Mouse (Mus musculus) gastrocnemius, postnatal 25 days (tissue): Measurements from ENCODE around the gene Rpl36. TPM values are rescaled to one million over a fixed set of nuclear protein-coding genes. Genes with fewer than 3 reads are reported as not detected.
"Not testable (repeated sequence)": the region's sequence is repeated elsewhere in the genome, so short reads cannot be mapped to it uniquely, and the experiment has no call there.

Source experiments
- DNase-seq: peaks from one replicate; pipeline ENCODE4 v3.0.0; 2022
- total RNA-seq, 2 experiments: library from RNA; stranded (reverse); gene quantifications; 1 replicate in 1 of 2; 2 replicates in 1 of 2; pipeline ENCODE4 v1.2.3; 2021

Rpl36 gene
- total RNA-seq, 2 experiments from 2014 or later, result 502 to 523 TPM

GRCm38 (mm10) chr17:56608699-56609098, 4.5 kb upstream of the Rpl36 start:
- no peak for DNase-seq

DNA sequence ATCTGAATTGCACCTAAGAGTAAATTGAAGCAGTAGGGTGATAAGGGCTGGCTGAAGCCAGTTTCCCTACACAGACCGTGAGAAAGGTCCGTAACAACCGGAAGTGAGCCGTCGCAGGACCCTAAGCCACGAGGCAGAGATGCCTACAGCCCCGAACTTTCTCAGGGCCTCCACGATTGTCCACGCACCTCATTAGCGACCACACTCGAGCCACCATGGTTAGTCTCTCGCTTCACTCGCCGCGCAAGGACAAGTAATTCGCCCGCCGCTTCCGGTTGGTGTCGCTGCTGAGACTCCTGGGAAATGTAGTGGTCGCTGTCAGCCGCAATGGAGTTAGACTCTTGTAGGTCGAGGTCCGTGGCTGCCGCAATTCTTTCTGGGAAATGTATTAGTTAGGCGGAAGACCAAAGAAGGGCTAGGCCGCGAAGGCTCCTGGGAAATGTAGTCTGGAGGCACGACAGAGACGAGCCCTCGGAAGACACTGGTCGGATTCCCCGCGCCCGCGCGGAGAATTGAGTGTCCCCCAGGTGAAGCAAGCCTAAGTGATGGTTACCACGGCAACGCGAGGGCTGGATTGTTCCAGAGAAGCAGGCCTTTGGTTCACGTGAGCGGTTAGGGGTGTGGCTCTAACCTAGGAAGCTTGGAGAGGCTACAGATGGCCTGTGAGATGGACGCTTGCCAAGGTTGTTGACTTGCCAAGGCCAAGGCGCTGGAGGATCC, 3.6 kb upstream of the Rpl36 start, which contains the start of gene 2410015M20Rik:
Gene 2410015M20Rik (minus strand): TSS at position 320 of the 720 bp plus-strand sequence.
- peak; percentile 93 for DNase-seq

- no peak for DNase-seq
Observed at GRCm38 (mm10) chr17:56611323-56611722, 1.9 kb upstream of the Rpl36 start.

GRCm38 (mm10) chr17:56611861-56612564, 1.2 kb upstream of the Rpl36 start:
- DNase-seq, result no peak

DNA sequence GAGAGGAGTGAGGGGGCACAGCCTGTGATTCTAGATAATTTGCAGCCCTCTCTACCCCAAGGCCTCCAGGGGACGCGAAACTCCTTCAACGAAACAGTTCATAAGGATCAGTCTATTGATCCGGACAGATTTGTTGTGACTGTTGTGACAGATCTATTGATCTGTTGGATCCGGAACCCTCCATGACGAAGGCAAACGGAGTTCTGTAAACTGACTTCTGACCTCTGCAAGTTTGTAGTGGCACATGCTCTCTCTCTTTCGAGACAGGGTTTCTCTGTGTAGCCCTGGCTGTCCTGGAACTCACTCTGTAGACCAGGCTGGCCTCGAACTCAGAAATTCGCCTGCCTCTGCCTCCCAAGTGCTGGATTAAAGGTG, 664 bp upstream of the Rpl36 start:
- not testable (repeated sequence) for DNase-seq

DNA sequence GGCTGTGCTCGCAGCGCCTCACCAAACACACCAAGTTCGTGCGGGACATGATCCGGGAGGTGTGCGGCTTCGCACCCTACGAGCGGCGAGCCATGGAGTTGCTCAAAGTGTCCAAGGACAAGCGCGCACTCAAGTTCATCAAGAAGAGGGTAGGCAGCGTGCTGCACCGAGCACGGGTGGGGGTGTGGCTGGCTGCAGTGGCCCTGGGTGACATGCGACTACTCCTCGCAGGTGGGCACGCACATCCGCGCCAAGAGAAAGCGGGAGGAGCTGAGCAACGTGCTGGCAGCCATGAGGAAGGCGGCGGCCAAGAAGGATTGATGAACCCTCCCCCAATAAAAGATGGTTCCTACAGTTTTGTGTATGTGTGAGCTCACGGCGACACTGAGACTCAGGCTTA, 677 bp downstream of the Rpl36 start:
- not testable (repeated sequence) for DNase-seq

DNA sequence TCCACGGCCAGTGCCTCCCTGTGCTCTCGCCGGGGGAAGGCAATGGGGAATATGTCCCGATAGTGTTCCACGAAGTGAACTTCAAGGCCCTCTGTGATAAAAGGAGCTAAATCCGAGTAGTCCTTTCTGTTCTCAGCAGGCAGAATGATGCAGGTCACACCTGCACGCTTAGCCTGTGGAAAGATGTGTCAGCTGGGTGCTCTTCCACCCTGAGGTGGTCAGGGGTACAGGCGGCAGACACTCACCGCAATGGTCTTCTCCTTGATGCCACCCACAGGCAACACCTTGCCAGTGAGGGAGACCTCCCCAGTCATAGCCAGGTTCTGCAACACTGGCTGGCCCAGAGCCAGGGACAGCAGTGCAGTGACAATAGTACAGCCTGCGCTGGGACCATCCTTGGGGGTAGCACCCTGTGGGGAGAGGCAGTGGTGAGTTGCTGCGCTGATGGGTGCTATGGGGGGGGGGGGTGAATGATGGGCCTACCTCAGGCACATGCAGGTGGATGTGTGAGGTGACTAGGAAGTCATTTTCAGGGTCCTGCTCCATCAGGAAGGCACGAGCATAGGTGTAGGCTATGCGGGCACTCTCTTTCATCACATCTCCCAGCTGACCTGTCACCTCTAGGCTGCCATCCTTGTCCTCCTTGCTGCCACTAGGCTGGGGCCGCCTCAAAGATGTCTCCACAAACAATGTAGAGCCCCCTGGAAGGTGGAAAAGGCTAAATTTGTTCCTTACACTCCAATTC, 1.3 kb downstream of the Rpl36 start:
- no peak for DNase-seq

DNA sequence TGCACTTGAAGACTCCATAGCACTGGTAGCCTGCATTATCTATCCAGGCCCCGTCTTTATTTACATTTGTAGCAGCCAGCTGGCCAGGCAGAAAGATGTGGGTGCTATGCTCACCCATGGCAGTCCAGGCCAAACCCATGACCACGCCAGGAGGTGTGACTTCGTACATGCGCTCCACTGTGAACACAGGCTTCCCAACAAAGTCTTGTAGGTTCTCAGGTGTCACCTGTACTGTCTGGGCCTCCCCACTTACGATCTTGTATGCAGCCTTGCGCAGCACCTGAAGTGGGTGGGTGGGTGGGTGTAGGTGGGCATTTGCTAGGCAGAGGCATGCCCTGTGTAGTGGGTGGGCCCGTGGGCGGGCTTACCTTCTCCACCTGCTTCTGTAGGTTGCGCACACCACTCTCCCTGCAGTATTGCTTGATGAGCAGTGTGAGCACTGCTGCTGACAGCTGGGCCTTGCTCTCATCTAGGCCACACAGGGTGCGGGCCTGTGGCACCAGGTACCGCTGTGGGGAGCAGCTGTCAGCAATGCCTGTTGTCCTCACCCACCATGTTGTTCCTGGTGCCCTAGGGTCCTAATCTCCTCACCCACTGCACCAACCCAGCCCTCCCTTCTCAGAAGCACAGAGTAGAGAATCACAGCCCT, 2.0 kb downstream of the Rpl36 start:
- no peak for DNase-seq

GRCm38 (mm10) chr17:56615792-56616191, 2.6 kb downstream of the Rpl36 start:
- no peak for DNase-seq

DNA sequence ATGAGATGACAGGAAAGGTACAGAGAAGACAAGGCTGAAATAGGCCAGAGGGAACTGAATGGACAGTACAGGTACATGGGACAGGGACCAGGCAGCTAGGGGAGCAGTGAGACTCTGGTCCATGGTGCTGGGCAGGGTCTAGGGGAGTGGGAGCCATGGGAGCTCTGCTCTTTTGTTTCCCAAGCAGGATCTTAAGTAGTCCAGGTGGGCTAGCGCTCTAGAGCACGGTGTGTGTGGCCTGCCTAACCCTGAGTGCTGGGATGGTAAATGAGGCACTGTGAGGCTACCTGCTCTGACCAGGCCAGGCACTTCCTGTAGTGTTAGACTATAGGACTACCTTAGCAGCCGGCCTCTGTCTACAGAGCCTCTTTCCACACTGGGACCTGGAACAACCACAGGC, 3.5 kb downstream of the Rpl36 start:
- no peak for DNase-seq

DNA sequence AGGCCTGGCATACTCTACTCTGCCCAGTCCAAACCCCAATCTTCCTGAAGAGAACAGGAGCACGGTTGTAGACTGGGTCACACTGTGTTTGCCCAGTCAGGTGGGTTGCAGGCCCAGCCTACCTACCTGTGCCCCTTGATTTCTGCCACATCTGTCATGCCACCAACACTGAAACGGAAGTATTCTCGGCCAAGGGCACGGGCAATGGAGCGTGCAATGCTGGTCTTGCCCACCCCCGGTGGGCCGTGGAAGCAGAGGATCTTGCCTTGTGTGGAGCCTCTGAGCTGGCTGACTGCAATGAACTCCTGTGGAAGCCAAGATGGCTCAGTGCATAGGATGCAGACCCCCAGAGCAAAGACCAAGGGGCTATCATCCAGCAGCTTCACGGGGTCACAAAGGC, 4.4 kb downstream of the Rpl36 start:
- no peak for DNase-seq

DNA sequence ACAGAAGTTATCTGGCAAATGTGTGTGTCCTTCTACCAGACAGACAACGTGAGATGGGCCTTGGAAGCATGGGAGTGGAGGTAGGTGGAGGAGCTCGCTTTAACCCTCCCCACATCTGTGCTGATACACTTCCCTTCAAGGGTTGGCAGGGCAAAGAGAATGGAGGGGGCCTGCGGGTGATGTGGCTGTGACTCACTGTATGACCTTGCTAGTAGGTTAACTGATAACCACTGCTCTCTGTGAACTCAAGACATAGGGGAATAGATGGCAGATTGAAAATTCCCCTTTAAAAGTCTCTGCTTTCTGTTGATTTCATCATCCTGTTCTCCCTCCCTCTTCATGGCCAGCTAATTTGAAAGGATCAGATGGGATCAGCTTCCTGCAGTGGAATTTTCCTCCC, 12.3 kb downstream of the Rpl36 start:
- no peak for DNase-seq

GRCm38 (mm10) chr17:56626260-56626659, 13.0 kb downstream of the Rpl36 start:
- DNase-seq, result no peak

- peak; percentile 90 for DNase-seq
Observed at GRCm38 (mm10) chr17:56626754-56627470, 13.7 kb downstream of the Rpl36 start, which contains the start of gene Lonp1. Gene Lonp1 (minus strand): TSS chr17:56626887.

DNA sequence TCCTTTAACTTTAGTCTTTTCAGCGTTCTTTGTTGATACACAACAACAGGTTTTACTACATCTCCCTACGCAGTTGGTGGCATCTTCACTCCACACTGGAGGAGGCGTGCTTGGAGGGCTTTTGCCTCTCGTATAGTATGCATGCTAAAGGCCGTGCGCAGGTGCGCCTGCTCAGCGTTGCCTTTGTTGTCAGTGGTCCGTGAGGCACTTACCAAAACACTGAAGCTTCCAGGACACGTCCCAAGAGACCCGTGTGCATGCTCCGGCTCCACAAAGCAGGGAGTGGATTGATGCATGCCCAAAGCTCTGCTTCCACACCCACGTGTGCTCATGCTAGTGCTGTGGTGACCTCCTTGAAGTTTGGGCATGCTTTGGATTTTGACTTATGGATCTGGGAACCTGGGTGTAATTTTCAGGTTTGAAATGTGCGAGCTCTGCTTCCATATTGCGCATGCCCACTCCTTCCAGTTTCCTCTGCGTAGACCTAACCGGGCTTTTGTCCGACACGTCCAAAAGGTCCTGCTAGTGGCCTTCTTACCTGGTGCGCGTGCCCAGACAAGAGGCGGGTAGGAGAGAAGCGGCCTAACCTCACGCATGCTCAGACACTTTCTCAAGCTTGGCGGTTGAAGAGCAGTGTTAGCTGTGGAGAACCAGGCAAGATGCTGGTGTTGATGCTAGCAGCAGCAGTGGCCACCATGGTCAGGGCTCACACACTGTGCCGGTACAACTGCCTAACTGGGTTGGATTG, 14.5 kb downstream of the Rpl36 start, which contains the start of gene Catsperd:
Gene Catsperd (plus strand): TSS at position 614 of the 748 bp plus-strand sequence.
- no peak for DNase-seq

- not testable (repeated sequence) for DNase-seq
Observed at GRCm38 (mm10) chr17:56629800-56630781, 16.9 kb downstream of the Rpl36 start.

- DNase-seq, result no peak
Observed at GRCm38 (mm10) chr17:56631807-56632206, 18.6 kb downstream of the Rpl36 start.

GRCm38 (mm10) chr17:56634023-56634422, 20.8 kb downstream of the Rpl36 start:
- DNase-seq, result no peak

- DNase-seq, result no peak
Observed at GRCm38 (mm10) chr17:56643237-56643636, 30.0 kb downstream of the Rpl36 start.

GRCm38 (mm10) chr17:56647546-56647945, 34.3 kb downstream of the Rpl36 start:
- DNase-seq, result no peak
